Mouse (Mus musculus): ENCODE measurements around the gene Gm45808.
A peak's percentile ranks its signal among the peaks of the same experiment; 100 is the strongest.
"Not testable (repeated sequence)": the region's sequence is repeated elsewhere in the genome, so short reads cannot be mapped to it uniquely, and the experiment has no call there.

The Gm45808 gene

GRCm38 (mm10) chr7:45509181-45509882 lies 22.7 kb upstream of the Gm45808 start:
- peak; percentile 26 for DNase-seq

- no peak for DNase-seq
Observed at GRCm38 (mm10) chr7:45508561-45508960, 21.9 kb upstream of the Gm45808 start.

DNA sequence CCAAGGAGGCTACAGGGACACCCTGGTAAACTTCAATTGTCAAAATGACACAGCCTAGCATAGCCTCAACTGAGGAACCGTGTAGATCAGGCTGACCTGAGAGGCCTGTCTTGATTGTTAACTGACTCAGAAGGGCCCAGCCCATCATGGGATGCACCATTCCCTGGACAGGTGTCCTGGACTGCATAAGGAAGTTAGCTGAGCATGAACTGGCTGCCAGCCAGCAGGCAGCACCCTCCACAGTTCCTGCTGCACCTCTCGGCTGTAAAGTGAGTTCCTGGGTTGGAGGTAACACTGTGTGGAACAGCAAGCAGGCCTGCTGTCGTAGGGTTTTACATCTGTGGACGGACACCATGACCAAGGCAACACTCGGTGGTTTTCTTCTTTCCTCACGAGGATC lies 21.0 kb upstream of the Gm45808 start:
- peak; percentile 40 for DNase-seq

DNA sequence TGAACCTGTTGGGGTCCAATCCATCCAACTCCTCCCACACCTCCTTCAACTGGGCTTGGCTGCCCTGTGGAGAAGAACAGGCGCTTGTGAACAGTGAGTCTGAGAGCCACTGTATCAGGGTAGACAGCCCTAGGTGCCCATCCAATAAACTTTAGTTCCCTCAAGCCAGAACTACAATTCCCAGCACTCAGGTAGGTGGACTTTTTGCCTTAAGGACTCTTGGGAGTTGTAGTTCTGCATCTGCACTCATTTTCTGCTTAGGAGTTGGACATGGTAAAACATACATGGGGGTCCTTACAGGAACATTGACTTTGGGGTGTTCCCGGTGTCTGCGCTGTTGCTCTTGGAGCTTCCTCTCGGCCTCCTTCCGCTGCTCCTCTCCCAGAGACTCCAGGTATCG lies 11.8 kb upstream of the Gm45808 start:
- DNase-seq, result no peak

GRCm38 (mm10) chr7:45494548-45494947 lies 7.9 kb upstream of the Gm45808 start:
- DNase-seq, result no peak

- no peak for DNase-seq
Observed at GRCm38 (mm10) chr7:45492951-45493350, 6.3 kb upstream of the Gm45808 start.

DNA sequence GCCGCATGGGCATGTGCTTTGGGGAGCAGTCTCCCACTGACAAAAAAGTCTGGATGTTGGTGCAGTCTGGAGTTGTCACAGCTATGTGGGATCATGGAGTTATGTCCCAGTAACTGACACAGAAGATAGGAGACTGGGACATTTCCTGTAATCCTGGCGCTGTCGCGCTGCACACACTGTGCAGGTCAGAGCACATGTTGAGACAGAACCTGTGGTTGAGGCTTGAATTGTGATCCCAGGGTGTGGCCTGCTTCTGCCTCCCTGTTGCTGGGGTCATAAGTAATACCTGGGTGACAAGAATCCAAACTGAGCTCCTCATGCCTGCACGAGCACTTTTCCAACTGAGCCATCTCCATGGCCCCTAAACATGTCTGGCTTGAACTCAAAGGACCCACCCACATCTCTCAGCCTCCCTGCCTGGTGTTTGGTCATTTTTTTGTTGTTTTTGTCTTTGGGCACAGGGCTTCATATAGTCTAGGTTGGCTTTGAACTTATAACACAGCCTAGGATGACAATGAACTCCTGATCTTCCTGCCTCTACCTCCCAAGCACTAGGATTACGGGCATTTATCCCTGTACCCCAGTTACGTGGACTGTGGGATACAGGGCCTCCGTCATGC lies 5.7 kb upstream of the Gm45808 start:
- DNase-seq, result no peak

GRCm38 (mm10) chr7:45491264-45491663 lies 4.7 kb upstream of the Gm45808 start:
- peak; percentile 54 for DNase-seq

DNA sequence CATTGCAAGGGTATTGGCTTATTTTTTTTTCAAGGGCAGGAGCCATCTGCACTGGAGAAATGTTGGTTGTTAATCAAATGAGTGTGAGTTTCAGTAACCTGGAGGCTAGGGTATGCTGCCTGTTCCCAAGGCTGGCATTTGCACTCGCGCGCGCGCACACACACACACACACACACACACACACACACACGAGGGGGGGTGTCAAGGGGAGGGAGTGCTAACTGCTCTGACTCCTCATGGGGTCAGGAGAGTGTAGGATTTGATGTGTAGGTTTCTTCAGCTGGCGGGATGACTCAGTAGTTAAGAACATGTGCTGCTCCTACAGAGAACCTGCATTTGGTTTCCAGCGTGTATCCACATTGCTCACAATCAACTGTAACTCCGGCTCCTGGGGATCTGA lies 4.2 kb upstream of the Gm45808 start:
- DNase-seq, result no peak

DNA sequence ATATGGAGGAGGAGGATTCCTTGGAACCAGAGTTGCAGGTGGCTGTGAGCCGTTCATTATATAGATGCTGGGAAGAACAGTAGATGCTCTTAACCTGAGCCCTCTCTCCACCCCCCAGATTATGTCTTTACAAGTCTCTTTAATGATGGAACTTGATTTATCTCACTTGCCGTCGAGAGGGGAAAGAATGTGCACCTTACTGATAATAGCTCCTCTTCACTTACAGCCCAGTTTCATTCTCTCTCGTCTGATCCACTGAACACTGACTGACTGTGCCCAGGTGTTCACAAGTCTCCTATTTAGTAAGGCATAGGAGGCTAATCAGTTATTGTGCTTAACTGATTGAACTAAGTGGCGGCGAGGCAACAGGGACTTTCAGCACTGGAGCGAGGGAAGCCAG lies 3.0 kb upstream of the Gm45808 start:
- no peak for DNase-seq

- DNase-seq, result peak; percentile 63
Observed at GRCm38 (mm10) chr7:45488293-45489204, 1.9 kb upstream of the Gm45808 start, which contains the start of gene Dhdh. Dhdh (minus strand) TSS chr7:45488805.

DNA sequence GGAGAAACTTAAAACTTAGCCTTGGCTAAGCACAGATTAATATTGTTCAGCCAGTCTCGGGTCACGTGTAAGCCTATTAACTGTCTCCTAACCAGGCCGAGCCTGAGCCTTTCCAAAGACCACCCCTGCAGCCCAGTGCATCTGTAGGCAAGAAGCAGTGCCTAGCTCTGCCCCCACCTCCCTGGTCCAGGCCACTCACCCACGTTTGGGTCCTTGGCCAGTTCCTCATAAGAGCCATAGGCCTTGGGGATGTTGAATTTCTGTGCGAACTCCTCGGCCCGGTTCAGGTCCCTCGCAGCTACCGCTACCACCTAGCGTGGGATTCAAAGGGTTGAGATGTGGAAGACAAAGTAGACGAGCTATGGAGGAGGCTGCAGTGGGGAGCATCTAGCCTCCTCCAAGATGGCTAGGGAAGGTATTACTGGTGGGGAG lies 1.3 kb upstream of the Gm45808 start:
- DNase-seq, result no peak

DNA sequence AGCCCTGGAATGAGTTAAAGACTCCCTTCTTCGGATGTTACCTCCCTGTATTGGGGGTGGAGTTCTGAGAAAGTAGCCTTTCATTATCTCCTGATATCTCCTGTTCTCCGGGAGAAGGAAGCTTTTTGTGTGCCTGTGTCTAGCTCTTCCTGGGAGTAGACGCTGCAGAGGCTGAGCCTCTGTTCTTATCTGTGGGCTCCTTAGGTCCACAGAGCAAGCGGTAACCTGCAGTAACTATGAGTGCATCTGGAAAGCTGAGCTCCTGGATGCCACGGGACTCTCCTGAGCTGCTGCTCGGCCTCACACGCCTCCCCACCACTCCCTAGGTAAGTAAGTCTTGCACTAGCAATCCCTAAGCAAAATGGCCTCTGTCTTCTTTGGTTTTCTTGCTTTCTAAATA lies 453 bp downstream of the Gm45808 start:
- no peak for DNase-seq

GRCm38 (mm10) chr7:45484985-45485384 lies 1.6 kb downstream of the Gm45808 start:
- DNase-seq, result not testable (repeated sequence)

DNA sequence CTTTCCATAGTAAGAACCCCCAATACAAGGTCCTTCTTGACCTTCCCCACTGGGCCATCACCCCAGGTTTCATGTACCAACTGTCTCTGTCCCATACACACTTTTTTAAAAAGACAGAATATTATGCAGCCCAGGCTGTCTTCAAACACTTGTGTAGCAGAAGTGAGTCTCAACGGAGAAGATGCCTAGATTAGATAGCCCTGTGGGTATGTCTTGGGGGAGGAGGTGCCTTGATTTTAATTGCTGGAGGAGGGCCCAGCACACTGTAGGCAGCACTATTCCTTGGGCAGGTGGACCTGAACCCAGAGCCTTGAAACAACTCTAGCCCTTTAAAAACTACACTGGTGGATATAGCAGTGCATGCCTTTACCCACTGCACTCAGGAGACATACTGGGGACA lies 4.4 kb downstream of the Gm45808 start:
- no peak for DNase-seq

DNA sequence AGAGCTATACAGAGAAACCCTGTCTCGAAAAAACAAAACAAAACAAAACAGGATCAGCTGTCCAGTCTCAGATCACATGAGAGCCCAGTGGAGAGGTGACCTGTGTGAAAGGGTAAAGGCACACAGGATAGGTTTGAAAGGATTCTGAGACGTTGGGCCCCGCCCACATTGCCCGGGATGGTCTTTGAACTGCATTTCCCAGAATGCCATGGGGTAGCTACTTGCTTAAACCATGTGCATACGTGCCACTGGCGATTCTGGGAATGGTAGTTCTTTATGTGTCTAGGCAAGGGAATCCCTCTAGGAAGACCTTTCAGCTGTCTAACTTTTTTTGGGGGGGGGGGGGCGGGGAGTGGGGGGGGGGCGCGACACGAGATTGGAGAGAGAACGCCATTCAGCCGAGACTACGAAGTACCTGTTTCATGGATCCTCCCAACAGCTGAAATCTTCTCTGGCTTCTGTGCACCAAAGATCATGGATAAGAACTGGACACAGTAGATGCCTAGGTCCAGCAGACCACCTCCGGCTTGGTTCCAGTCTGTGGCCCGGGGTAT lies 5.2 kb downstream of the Gm45808 start, which contains the start of gene Tulp2:
TSS of gene Tulp2 (plus strand) at position 504 of the 554 bp plus-strand sequence.
- peak; percentile 82 for DNase-seq

GRCm38 (mm10) chr7:45480310-45480709 lies 6.3 kb downstream of the Gm45808 start:
- not testable (repeated sequence) for DNase-seq

GRCm38 (mm10) chr7:45478774-45479173 lies 7.8 kb downstream of the Gm45808 start:
- DNase-seq, result no peak

GRCm38 (mm10) chr7:45477003-45477402 lies 9.6 kb downstream of the Gm45808 start:
- DNase-seq, result peak; percentile 73

DNA sequence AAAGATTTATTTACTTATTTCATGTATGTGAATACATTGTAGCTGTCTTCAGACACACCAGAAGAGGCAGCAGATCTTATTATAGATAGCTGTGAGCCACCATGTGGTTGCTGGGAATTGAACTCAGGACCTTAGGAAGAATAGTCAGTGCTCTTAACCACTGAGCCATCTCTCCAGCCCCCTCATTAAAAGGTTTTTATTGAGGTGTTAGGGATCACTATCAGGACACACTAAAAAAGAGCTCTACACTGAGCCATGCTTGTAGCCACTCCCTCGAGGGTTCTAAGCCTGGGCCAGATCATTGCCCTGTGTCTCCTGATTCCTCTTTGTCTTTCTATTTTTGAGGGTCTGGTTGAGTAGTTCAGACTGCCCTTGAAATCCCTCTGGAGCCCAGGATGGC lies 10.2 kb downstream of the Gm45808 start:
- no peak for DNase-seq

- peak; percentile 78 for DNase-seq
Observed at GRCm38 (mm10) chr7:45475291-45475969, 11.2 kb downstream of the Gm45808 start.

DNA sequence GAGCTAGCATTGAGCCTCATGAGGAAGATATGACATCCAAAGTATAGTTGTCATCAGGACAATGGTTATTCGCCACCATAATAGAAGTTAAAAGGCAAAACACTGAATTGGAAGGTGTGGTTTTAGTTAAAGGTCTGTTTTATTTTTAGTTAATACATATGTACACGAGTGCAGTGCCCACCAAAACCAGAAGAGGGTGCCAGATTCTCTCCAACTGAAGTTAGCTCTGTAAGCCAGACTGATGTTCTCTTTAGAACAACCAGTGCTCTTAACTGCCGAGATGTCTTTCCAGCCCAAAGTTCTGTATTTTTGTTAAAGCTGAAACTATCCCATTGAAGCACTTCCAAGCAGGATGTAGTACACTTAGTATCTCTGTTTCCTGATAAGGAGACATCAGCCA lies 15.7 kb downstream of the Gm45808 start:
- DNase-seq, result peak; percentile 86

Data from kidney, adult 9 months (tissue).